Mouse (Mus musculus): ENCODE results near the gene 1700069L16Rik. TPM values are rescaled to one million over a fixed set of nuclear protein-coding genes. Genes with fewer than 3 reads are reported as not detected.

The 1700069L16Rik gene
- polyA plus RNA-seq, 1 experiment from 2014 or later = not detected

GRCm38 (mm10) chr5:113664127-113664526 lies 60.4 kb downstream of the 1700069L16Rik start:
- H3K27me3 ChIP-seq (replicated peaks; ENCODE audit: control insufficient read depth, insufficient read depth, low read length) = no peaks in the 10 kb centered on the region
- H3K27ac ChIP-seq (ENCODE audit: low read length) = no peak overlapping the region
- no peaks in the 10 kb centered on the region for H3K36me3 ChIP-seq (ENCODE audit: control insufficient read depth, insufficient read depth, low read length)
- H3K4me1 ChIP-seq (ENCODE audit: control insufficient read depth, insufficient read depth, low read length) = no peaks in the 10 kb centered on the region
- 85% methylated on average over 6 of the region's 6 CpGs for WGBS
- ATAC-seq = no peak
- H3K4me2 ChIP-seq (ENCODE audit: low read depth, low read length) = no peak overlapping the region
- H3K9ac ChIP-seq (ENCODE audit: low read depth, low read length) = no peak overlapping the region
- H3K9me3 ChIP-seq (ENCODE audit: control insufficient read depth, low read length) = no peaks in the 10 kb centered on the region
- no peak overlapping the region for H3K4me3 ChIP-seq (ENCODE audit: low read length)

- Histone ChIP-seq H3K27ac (ENCODE audit: low read length) (no peak overlapping the region), H3K9me3 (ENCODE audit: control insufficient read depth, low read length) (no peaks in the 10 kb centered on the region), H3K36me3 (ENCODE audit: control insufficient read depth, insufficient read depth, low read length) (no peaks in the 10 kb centered on the region), H3K4me2 (ENCODE audit: low read depth, low read length) (no peak overlapping the region), H3K9ac (ENCODE audit: low read depth, low read length) (no peak overlapping the region), H3K4me3 (ENCODE audit: low read length) (no peak overlapping the region), H3K4me1 (ENCODE audit: control insufficient read depth, insufficient read depth, low read length) (no peaks in the 10 kb centered on the region), H3K27me3 (replicated peaks; ENCODE audit: control insufficient read depth, insufficient read depth, low read length) (no peaks in the 10 kb centered on the region)
- WGBS = 41% methylated on average over 10 of the region's 10 CpGs
- ATAC-seq = peak; percentile 56
Measured at GRCm38 (mm10) chr5:113660872-113661271, 63.7 kb downstream of the 1700069L16Rik start.

- ATAC-seq = no peak
- WGBS = 82% methylated on average over 12 of the region's 12 CpGs
- H3K9ac ChIP-seq (ENCODE audit: low read depth, low read length) = no peak overlapping the region
- H3K4me2 ChIP-seq (ENCODE audit: low read depth, low read length) = no peak overlapping the region
- H3K27ac ChIP-seq (ENCODE audit: low read length) = no peak overlapping the region
- H3K9me3 ChIP-seq (ENCODE audit: control insufficient read depth, low read length) = no peaks in the 10 kb centered on the region
- no peaks in the 10 kb centered on the region for H3K36me3 ChIP-seq (ENCODE audit: control insufficient read depth, insufficient read depth, low read length)
- no peak overlapping the region for H3K4me3 ChIP-seq (ENCODE audit: low read length)
- H3K4me1 ChIP-seq (ENCODE audit: control insufficient read depth, insufficient read depth, low read length) = peaks cover 6% of the 10 kb centered on the region
- peaks cover 10% of the 10 kb centered on the region for H3K27me3 ChIP-seq (replicated peaks; ENCODE audit: control insufficient read depth, insufficient read depth, low read length)
Measured at GRCm38 (mm10) chr5:113654821-113655220, 69.8 kb downstream of the 1700069L16Rik start.

- WGBS = 71% methylated on average over 11 of the region's 11 CpGs
- Histone ChIP-seq H3K9ac (ENCODE audit: low read depth, low read length) (no peak overlapping the region), H3K27ac (ENCODE audit: low read length) (no peak overlapping the region), H3K9me3 (ENCODE audit: control insufficient read depth, low read length) (no peaks in the 10 kb centered on the region), H3K27me3 (replicated peaks; ENCODE audit: control insufficient read depth, insufficient read depth, low read length) (peaks cover 10% of the 10 kb centered on the region), H3K4me1 (ENCODE audit: control insufficient read depth, insufficient read depth, low read length) (peaks cover 6% of the 10 kb centered on the region), H3K4me2 (ENCODE audit: low read depth, low read length) (no peak overlapping the region), H3K36me3 (ENCODE audit: control insufficient read depth, insufficient read depth, low read length) (no peaks in the 10 kb centered on the region), H3K4me3 (ENCODE audit: low read length) (no peak overlapping the region)
- ATAC-seq = no peak
Measured at GRCm38 (mm10) chr5:113654206-113654605, 70.4 kb downstream of the 1700069L16Rik start.

- H3K9ac ChIP-seq (ENCODE audit: low read depth, low read length) = no peak overlapping the region
- H3K4me1 ChIP-seq (ENCODE audit: control insufficient read depth, insufficient read depth, low read length) = peaks cover 6% of the 10 kb centered on the region
- no peak for ATAC-seq
- no peaks in the 10 kb centered on the region for H3K36me3 ChIP-seq (ENCODE audit: control insufficient read depth, insufficient read depth, low read length)
- H3K4me3 ChIP-seq (ENCODE audit: low read length) = no peak overlapping the region
- peaks cover 10% of the 10 kb centered on the region for H3K27me3 ChIP-seq (replicated peaks; ENCODE audit: control insufficient read depth, insufficient read depth, low read length)
- no peak overlapping the region for H3K27ac ChIP-seq (ENCODE audit: low read length)
- no peaks in the 10 kb centered on the region for H3K9me3 ChIP-seq (ENCODE audit: control insufficient read depth, low read length)
- 23% methylated on average over 5 of the region's 5 CpGs for WGBS
- H3K4me2 ChIP-seq (ENCODE audit: low read depth, low read length) = no peak overlapping the region
Measured at GRCm38 (mm10) chr5:113652215-113652614, 72.4 kb downstream of the 1700069L16Rik start.

GRCm38 (mm10) chr5:113650035-113650865 lies 74.3 kb downstream of the 1700069L16Rik start, which contains the start of gene Cmklr1:
Gene Cmklr1 (minus strand): TSS chr5:113650426.
- H3K27ac ChIP-seq (ENCODE audit: low read length) = 0 out of 2 replicates have a peak within 1 kb of the TSS, but pooled peaks have one; percentile 21

GRCm38 (mm10) chr5:113648647-113649211 lies 75.8 kb downstream of the 1700069L16Rik start:
- 57% methylated on average over 5 of the region's 5 CpGs for WGBS
- no peak overlapping the region for H3K4me3 ChIP-seq (ENCODE audit: low read length)
- H3K9ac ChIP-seq (ENCODE audit: low read depth, low read length) = no peak overlapping the region
- ATAC-seq = no peak
- H3K36me3 ChIP-seq (ENCODE audit: control insufficient read depth, insufficient read depth, low read length) = no peaks in the 10 kb centered on the region
- H3K9me3 ChIP-seq (ENCODE audit: control insufficient read depth, low read length) = no peaks in the 10 kb centered on the region
- no peak overlapping the region for H3K4me2 ChIP-seq (ENCODE audit: low read depth, low read length)
- no peak overlapping the region for H3K27ac ChIP-seq (ENCODE audit: low read length)
- peaks cover 6% of the 10 kb centered on the region for H3K4me1 ChIP-seq (ENCODE audit: control insufficient read depth, insufficient read depth, low read length)
- H3K27me3 ChIP-seq (replicated peaks; ENCODE audit: control insufficient read depth, insufficient read depth, low read length) = peaks cover 10% of the 10 kb centered on the region

More at GRCm38 (mm10) chr5:113650035-113650865, 74.3 kb downstream of the 1700069L16Rik start, which contains the start of gene Cmklr1:
- peak within 1 kb of the TSS; percentile 48 for H3K4me2 ChIP-seq (ENCODE audit: low read depth, low read length)
- H3K9ac ChIP-seq (ENCODE audit: low read depth, low read length) = peak within 1 kb of the TSS; percentile 38; the same call in 1 of the 2 replicates
- peaks cover 6% of the 10 kb centered on the region for H3K4me1 ChIP-seq (ENCODE audit: control insufficient read depth, insufficient read depth, low read length)
- no peaks in the 10 kb centered on the region for H3K9me3 ChIP-seq (ENCODE audit: control insufficient read depth, low read length)
- H3K27me3 ChIP-seq (replicated peaks; ENCODE audit: control insufficient read depth, insufficient read depth, low read length) = peaks cover 10% of the 10 kb centered on the region
- ATAC-seq = peak; percentile 36; the same call in 1 of the 2 replicates
- peak within 1 kb of the TSS; percentile 34 for H3K4me3 ChIP-seq (ENCODE audit: low read length)
- 7% methylated on average over 30 of the region's 30 CpGs for WGBS
- H3K36me3 ChIP-seq (ENCODE audit: control insufficient read depth, insufficient read depth, low read length) = no peaks in the 10 kb centered on the region

GRCm38 (mm10) chr5:113647141-113647540 lies 77.4 kb downstream of the 1700069L16Rik start:
- Histone ChIP-seq H3K27me3 (replicated peaks; ENCODE audit: control insufficient read depth, insufficient read depth, low read length) (peaks cover 10% of the 10 kb centered on the region), H3K27ac (ENCODE audit: low read length) (no peak overlapping the region), H3K4me3 (ENCODE audit: low read length) (no peak overlapping the region), H3K36me3 (ENCODE audit: control insufficient read depth, insufficient read depth, low read length) (no peaks in the 10 kb centered on the region), H3K4me2 (ENCODE audit: low read depth, low read length) (no peak overlapping the region), H3K4me1 (ENCODE audit: control insufficient read depth, insufficient read depth, low read length) (peaks cover 6% of the 10 kb centered on the region), H3K9me3 (ENCODE audit: control insufficient read depth, low read length) (no peaks in the 10 kb centered on the region), H3K9ac (ENCODE audit: low read depth, low read length) (no peak overlapping the region)
- no peak for ATAC-seq
- WGBS = 82% methylated on average over 8 of the region's 8 CpGs

- Histone ChIP-seq H3K27me3 (replicated peaks; ENCODE audit: control insufficient read depth, insufficient read depth, low read length) (no peaks in the 10 kb centered on the region), H3K4me3 (ENCODE audit: low read length) (no peak overlapping the region), H3K4me1 (ENCODE audit: control insufficient read depth, insufficient read depth, low read length) (no peaks in the 10 kb centered on the region), H3K27ac (ENCODE audit: low read length) (no peak overlapping the region), H3K36me3 (ENCODE audit: control insufficient read depth, insufficient read depth, low read length) (no peaks in the 10 kb centered on the region), H3K9me3 (ENCODE audit: control insufficient read depth, low read length) (no peaks in the 10 kb centered on the region), H3K4me2 (ENCODE audit: low read depth, low read length) (no peak overlapping the region), H3K9ac (ENCODE audit: low read depth, low read length) (no peak overlapping the region)
- ATAC-seq = no peak
- WGBS = 84% methylated on average over 4 of the region's 4 CpGs
Measured at GRCm38 (mm10) chr5:113644520-113644919, 80.1 kb downstream of the 1700069L16Rik start.

All from intestine, embryonic 16.5 days (tissue).